ENCODE assay signal across 12 mouse cellular contexts in the genomic region with DNA sequence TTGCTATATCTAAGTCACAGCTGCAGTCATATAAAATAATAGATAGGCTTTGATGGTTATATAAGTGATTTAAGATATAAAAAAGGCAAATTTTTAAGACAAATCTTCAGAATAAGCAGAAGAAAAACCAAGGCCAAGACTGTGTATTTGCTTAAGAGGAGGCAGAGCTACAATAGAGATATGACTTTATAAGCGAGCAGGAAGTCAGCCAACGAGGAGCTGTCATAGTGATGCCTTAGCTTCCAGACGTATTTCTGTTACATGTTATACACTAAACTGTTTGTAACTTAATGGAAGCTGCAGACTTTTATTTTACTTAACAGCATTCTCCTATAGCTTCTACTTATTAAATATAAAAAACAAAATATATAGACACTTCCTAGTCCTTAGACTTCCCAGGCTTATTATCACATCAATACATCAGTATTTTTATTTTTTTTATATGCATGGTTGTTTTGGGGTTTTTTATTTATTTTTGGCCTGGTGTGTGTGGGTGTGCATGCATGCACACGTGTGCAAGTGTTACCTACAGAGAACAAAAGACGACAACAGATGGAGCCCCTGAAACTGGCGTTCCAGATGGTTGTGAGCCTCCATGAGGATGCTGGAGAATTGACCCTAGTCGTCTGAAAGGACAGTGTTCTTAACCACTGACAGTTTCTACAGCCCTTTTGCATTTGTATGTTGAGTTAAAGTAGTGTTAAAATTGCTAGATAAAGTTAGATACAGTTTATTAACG.
"Had no signal": no experiment of that assay in that cellular context is flagged by ENCODE, and none has a peak within 500 bp of the region (broad histone marks: within the 10 kb centered on the region; RNA-seq: fewer than 3 reads in every experiment).

No protein-coding gene starts in this region.

- H3K4me3 ChIP-seq: left cerebral cortex, adult 2 months; limb, embryonic 15.5 days; liver, embryonic 12.5 days; midbrain, embryonic 12.5 days; myocyte; neural tube, embryonic 15.5 days had no signal

- H3K4me2 ChIP-seq: limb, embryonic 15.5 days; liver, embryonic 12.5 days; midbrain, embryonic 12.5 days; neural tube, embryonic 15.5 days had no signal

- H3K4me1 ChIP-seq: limb, embryonic 15.5 days; liver, embryonic 12.5 days; midbrain, embryonic 12.5 days had no signal

- H3K27me3 ChIP-seq: limb, embryonic 15.5 days; liver, embryonic 12.5 days; midbrain, embryonic 12.5 days; neural tube, embryonic 15.5 days had no signal

- H3K9ac ChIP-seq: limb, embryonic 15.5 days; liver, embryonic 12.5 days; midbrain, embryonic 12.5 days; neural tube, embryonic 15.5 days had no signal

- DNase-seq: kidney, adult 8-10 months; lung, postnatal 4 days; right cerebral cortex, adult 18-20 months; right cerebral cortex, postnatal 25 days; thymus, postnatal 36 days had no signal

- H3K9me3 ChIP-seq: limb, embryonic 15.5 days; liver, embryonic 12.5 days; midbrain, embryonic 12.5 days; neural tube, embryonic 15.5 days had no signal

- ATAC-seq: liver, embryonic 12.5 days; lung, postnatal 0 days had no signal

- H3K36me3 ChIP-seq: midbrain, embryonic 12.5 days; neural tube, embryonic 15.5 days had no signal

- H3K27ac ChIP-seq: left cerebral cortex, adult 2 months; limb, embryonic 15.5 days; liver, embryonic 12.5 days; midbrain, embryonic 12.5 days; neural tube, embryonic 15.5 days had no signal
